11 mouse cellular contexts compared by ENCODE assay signal in genomic region chrX:101585455-101585854, GRCm38 (mm10).
"Had no signal": no experiment of that assay in that cellular context is flagged by ENCODE, and none has a peak within 500 bp of the region (broad histone marks: within the 10 kb centered on the region; RNA-seq: fewer than 3 reads in every experiment).

No protein-coding gene starts in this region.

- DNase-seq: right cerebral cortex, adult 18-20 months; right cerebral cortex, postnatal 14 days; right cerebral cortex, postnatal 25 days; right cerebral cortex, postnatal 4 days; spleen, adult 18-20 months; thymus, adult 18-20 months; thymus, adult 2 months; thymus, postnatal 14 days; thymus, postnatal 25 days; thymus, postnatal 36 days; thymus, postnatal 4 days had no signal
